Comparison of ENCODE assay signal across 14 mouse cellular contexts in genomic region chr1:182823723-182824421, GRCm38 (mm10).
DNase-seq lines count a peak whose midpoint lies in the region; ATAC-seq lines count a peak whose summit lies in the region.
"Had no signal": no experiment of that assay in that cellular context is flagged by ENCODE, and none has a peak within 500 bp of the region (broad histone marks: within the 10 kb centered on the region; RNA-seq: fewer than 3 reads in every experiment).

No protein-coding gene starts in this region.

- peak overlapping the region; percentile 21 for H3K4me2 ChIP-seq in hindbrain, embryonic 13.5 days
- no peak overlapping the region for H3K4me2 ChIP-seq in midbrain, embryonic 11.5 days
- peak overlapping the region; percentile 30 for H3K4me2 ChIP-seq in hindbrain, embryonic 16.5 days (ENCODE audit: low read length)
- H3K4me2 ChIP-seq: heart, embryonic 15.5 days; limb, embryonic 13.5 days; lung, embryonic 15.5 days had no signal

- no peak overlapping the region for H3K9ac ChIP-seq in hindbrain, embryonic 13.5 days
- no peak overlapping the region for H3K9ac ChIP-seq in midbrain, embryonic 11.5 days (ENCODE audit: low read length)
- H3K9ac ChIP-seq in hindbrain, embryonic 16.5 days (ENCODE audit: low read depth, low read length) = no peak overlapping the region
- H3K9ac ChIP-seq: heart, embryonic 15.5 days; limb, embryonic 13.5 days; lung, embryonic 15.5 days had no signal

- H3K27me3 ChIP-seq in hindbrain, embryonic 13.5 days = no peaks in the 10 kb centered on the region
- H3K27me3 ChIP-seq in hindbrain, embryonic 10.5 days (ENCODE audit: insufficient read depth, poor library complexity, severe bottlenecking) = no peaks in the 10 kb centered on the region
- H3K27me3 ChIP-seq in midbrain, embryonic 11.5 days (ENCODE audit: control insufficient read depth, insufficient read depth, low read length) = no peaks in the 10 kb centered on the region
- H3K27me3 ChIP-seq in midbrain, embryonic 10.5 days (ENCODE audit: low read depth, poor library complexity, severe bottlenecking) = no peaks in the 10 kb centered on the region
- H3K27me3 ChIP-seq in hindbrain, embryonic 16.5 days (replicated peaks; ENCODE audit: control insufficient read depth, insufficient read depth, low read length) = no peaks in the 10 kb centered on the region
- H3K27me3 ChIP-seq: heart, embryonic 15.5 days; limb, embryonic 13.5 days; lung, embryonic 15.5 days had no signal

- H3K36me3 ChIP-seq in hindbrain, embryonic 13.5 days = no peaks in the 10 kb centered on the region
- no peaks in the 10 kb centered on the region for H3K36me3 ChIP-seq in hindbrain, embryonic 10.5 days
- H3K36me3 ChIP-seq in midbrain, embryonic 11.5 days (ENCODE audit: control insufficient read depth, insufficient read depth, low read length) = no peaks in the 10 kb centered on the region
- no peaks in the 10 kb centered on the region for H3K36me3 ChIP-seq in midbrain, embryonic 10.5 days
- H3K36me3 ChIP-seq in hindbrain, embryonic 16.5 days (ENCODE audit: control insufficient read depth, insufficient read depth, low read length) = no peaks in the 10 kb centered on the region
- H3K36me3 ChIP-seq: heart, embryonic 15.5 days; limb, embryonic 13.5 days; lung, embryonic 15.5 days had no signal

- H3K4me3 ChIP-seq in hindbrain, embryonic 13.5 days = no peak overlapping the region
- H3K4me3 ChIP-seq in hindbrain, embryonic 10.5 days = no peak overlapping the region
- no peak overlapping the region for H3K4me3 ChIP-seq in midbrain, embryonic 11.5 days (ENCODE audit: low read depth, low read length)
- no peak overlapping the region for H3K4me3 ChIP-seq in midbrain, embryonic 10.5 days
- no peak overlapping the region for H3K4me3 ChIP-seq in hindbrain, embryonic 16.5 days (ENCODE audit: low read length)
- H3K4me3 ChIP-seq: heart, embryonic 15.5 days; limb, embryonic 13.5 days; lung, embryonic 15.5 days had no signal

- peak overlapping the region; percentile 66 for H3K27ac ChIP-seq in hindbrain, embryonic 13.5 days
- no peak overlapping the region for H3K27ac ChIP-seq in hindbrain, embryonic 10.5 days
- no peak overlapping the region for H3K27ac ChIP-seq in midbrain, embryonic 11.5 days (ENCODE audit: low read depth, low read length)
- H3K27ac ChIP-seq in midbrain, embryonic 10.5 days (replicated peaks) = no peak overlapping the region
- no peak overlapping the region for H3K27ac ChIP-seq in hindbrain, embryonic 16.5 days (ENCODE audit: low read depth, low read length)
- H3K27ac ChIP-seq: heart, embryonic 15.5 days; limb, embryonic 13.5 days; lung, embryonic 15.5 days had no signal

- WGBS in hindbrain, embryonic 13.5 days = 53% methylated on average over 21 of the region's 21 CpGs
- WGBS in hindbrain, embryonic 10.5 days = 80% methylated on average over 21 of the region's 21 CpGs
- 73% methylated on average over 21 of the region's 21 CpGs for WGBS in midbrain, embryonic 11.5 days
- 82% methylated on average over 21 of the region's 21 CpGs for WGBS in midbrain, embryonic 10.5 days
- WGBS in hindbrain, embryonic 16.5 days = 44% methylated on average over 21 of the region's 21 CpGs

- peaks cover 44% of the 10 kb centered on the region for H3K4me1 ChIP-seq in hindbrain, embryonic 13.5 days (replicated peaks)
- peaks cover 17% of the 10 kb centered on the region for H3K4me1 ChIP-seq in hindbrain, embryonic 10.5 days (replicated peaks)
- H3K4me1 ChIP-seq in midbrain, embryonic 11.5 days (ENCODE audit: control insufficient read depth, insufficient read depth, low read length) = no peaks in the 10 kb centered on the region
- peaks cover 9% of the 10 kb centered on the region for H3K4me1 ChIP-seq in midbrain, embryonic 10.5 days
- H3K4me1 ChIP-seq in hindbrain, embryonic 16.5 days (ENCODE audit: control insufficient read depth, insufficient read depth, low read depth, low read length) = peaks cover 9% of the 10 kb centered on the region

- H3K9me3 ChIP-seq in hindbrain, embryonic 13.5 days = no peaks in the 10 kb centered on the region
- no peaks in the 10 kb centered on the region for H3K9me3 ChIP-seq in hindbrain, embryonic 10.5 days
- H3K9me3 ChIP-seq in midbrain, embryonic 11.5 days (ENCODE audit: control insufficient read depth, low read length) = no peaks in the 10 kb centered on the region
- H3K9me3 ChIP-seq in midbrain, embryonic 10.5 days (replicated peaks) = no peaks in the 10 kb centered on the region
- H3K9me3 ChIP-seq in hindbrain, embryonic 16.5 days (ENCODE audit: control insufficient read depth, low read length) = no peaks in the 10 kb centered on the region
- H3K9me3 ChIP-seq: heart, embryonic 15.5 days; limb, embryonic 13.5 days; lung, embryonic 15.5 days had no signal

- no peak for DNase-seq in hindbrain, embryonic 10.5 days (ENCODE audit: low spot score)
- DNase-seq in midbrain, embryonic 11.5 days (ENCODE audit: low spot score, missing footprints) = peak; percentile 78
- DNase-seq in midbrain, embryonic 10.5 days (ENCODE audit: low spot score) = no peak
- peak; percentile 21 for DNase-seq in skeletal muscle tissue, adult 2 months (ENCODE audit: low read depth, low spot score)
- no peak for DNase-seq in heart, postnatal 4 days
- DNase-seq: adrenal gland, adult 8-10 months; cerebellum, postnatal 36 days; kidney, adult 18-20 months; thymus, postnatal 4 days had no signal

- peak; percentile 39 for ATAC-seq in hindbrain, embryonic 13.5 days (ENCODE audit: low FRiP score)
- no peak for ATAC-seq in midbrain, embryonic 11.5 days (ENCODE audit: low FRiP score)
- ATAC-seq in hindbrain, embryonic 16.5 days = peak; percentile 55; the same call in 1 of the 2 replicates

Comparison
In these comparisons a context has a peak if more than half of its experiments do, and no peak if none do; other contexts are left out.
1. DNase-seq: peak in midbrain, embryonic 11.5 days (single experiment) and skeletal muscle tissue, adult 2 months (single experiment); none in hindbrain, embryonic 10.5 days (single experiment), midbrain, embryonic 10.5 days (single experiment) and heart, postnatal 4 days (single experiment).